ENCODE assay signal across 11 mouse cellular contexts in the genomic region with DNA sequence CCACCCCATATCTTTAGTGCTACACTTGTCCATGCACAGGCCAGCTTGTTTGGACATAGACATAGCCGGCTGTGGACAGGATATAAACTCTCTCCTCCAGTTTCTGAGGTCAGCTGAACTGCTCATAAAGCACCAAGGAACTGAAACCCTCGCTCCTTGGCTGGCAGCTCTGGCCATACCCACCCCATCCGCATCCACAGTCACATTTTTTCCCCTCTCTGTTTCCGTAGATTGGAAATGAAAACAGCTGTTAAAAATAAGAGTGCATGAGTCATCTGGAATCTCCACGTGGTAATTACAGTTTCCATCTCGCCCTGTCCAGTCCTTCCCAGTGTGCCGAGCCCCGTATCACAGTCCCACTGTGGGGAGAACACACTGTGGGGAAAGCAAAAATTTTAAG.
A peak's percentile ranks its signal among the peaks of the same experiment; 100 is the strongest.
DNase-seq lines count a peak whose midpoint lies in the region; ATAC-seq lines count a peak whose summit lies in the region.
"Had no signal": no experiment of that assay in that cellular context is flagged by ENCODE, and none has a peak within 500 bp of the region (broad histone marks: within the 10 kb centered on the region; RNA-seq: fewer than 3 reads in every experiment).

No protein-coding gene starts in this region.

- H3K27ac ChIP-seq in limb, embryonic 15.5 days: peak overlapping the region; percentile 85
- no peak overlapping the region for H3K27ac ChIP-seq in midbrain, embryonic 11.5 days (ENCODE audit: low read depth, low read length)
- H3K27ac ChIP-seq: liver, embryonic 13.5 days had no signal

- ATAC-seq in limb, embryonic 15.5 days (ENCODE audit: insufficient number of reproducible peaks, low FRiP score, low TSS enrichment, low read depth): 0 out of 2 replicates have a peak, but pooled peaks have one; percentile 54
- ATAC-seq in midbrain, embryonic 11.5 days (ENCODE audit: low FRiP score): no peak

- H3K4me1 ChIP-seq in limb, embryonic 15.5 days: peaks cover 53% of the 10 kb centered on the region
- H3K4me1 ChIP-seq in midbrain, embryonic 11.5 days (ENCODE audit: control insufficient read depth, insufficient read depth, low read length): peaks cover 6% of the 10 kb centered on the region; the same call in 1 of the 2 replicates

- DNase-seq in adrenal gland, postnatal 10 days: peak; percentile 45
- DNase-seq in adrenal gland, adult 18-20 months (ENCODE audit: low spot score in 2 of 2): no peak
- DNase-seq in urinary bladder, postnatal 14 days (ENCODE audit: low spot score): peak; percentile 32
- no peak for DNase-seq in urinary bladder, adult 2 months (ENCODE audit: low spot score)
- DNase-seq in midbrain, embryonic 11.5 days (ENCODE audit: low spot score, missing footprints): no peak
- no peak for DNase-seq in thymus, adult 18-20 months
- DNase-seq in frontal cortex, postnatal 25 days (ENCODE audit: low spot score in 2 of 2): no peak
- DNase-seq: cerebellum, adult 18-20 months; liver, embryonic 13.5 days; thymus, postnatal 25 days had no signal

- H3K36me3 ChIP-seq in limb, embryonic 15.5 days: no peaks in the 10 kb centered on the region
- no peaks in the 10 kb centered on the region for H3K36me3 ChIP-seq in midbrain, embryonic 11.5 days (ENCODE audit: control insufficient read depth, insufficient read depth, low read length)
- H3K36me3 ChIP-seq: liver, embryonic 13.5 days had no signal

- no peak overlapping the region for H3K9ac ChIP-seq in limb, embryonic 15.5 days
- H3K9ac ChIP-seq in midbrain, embryonic 11.5 days (ENCODE audit: low read length): no peak overlapping the region
- H3K9ac ChIP-seq: liver, embryonic 13.5 days had no signal

- H3K4me3 ChIP-seq in limb, embryonic 15.5 days: no peak overlapping the region
- no peak overlapping the region for H3K4me3 ChIP-seq in midbrain, embryonic 11.5 days (ENCODE audit: low read depth, low read length)
- H3K4me3 ChIP-seq: liver, embryonic 13.5 days had no signal

- H3K4me2 ChIP-seq in limb, embryonic 15.5 days: 0 out of 2 replicates have a peak overlapping the region, but pooled peaks have one; percentile 12
- no peak overlapping the region for H3K4me2 ChIP-seq in midbrain, embryonic 11.5 days
- H3K4me2 ChIP-seq: liver, embryonic 13.5 days had no signal

- 9% methylated on average over 8 of the region's 8 CpGs for WGBS in limb, embryonic 15.5 days
- WGBS in midbrain, embryonic 11.5 days: 63% methylated on average over 8 of the region's 8 CpGs

- no peaks in the 10 kb centered on the region for H3K27me3 ChIP-seq in limb, embryonic 15.5 days
- H3K27me3 ChIP-seq in midbrain, embryonic 11.5 days (ENCODE audit: control insufficient read depth, insufficient read depth, low read length): no peaks in the 10 kb centered on the region
- H3K27me3 ChIP-seq: liver, embryonic 13.5 days had no signal

- no peaks in the 10 kb centered on the region for H3K9me3 ChIP-seq in limb, embryonic 15.5 days
- no peaks in the 10 kb centered on the region for H3K9me3 ChIP-seq in midbrain, embryonic 11.5 days (ENCODE audit: control insufficient read depth, low read length)
- H3K9me3 ChIP-seq: liver, embryonic 13.5 days had no signal

Comparison
In these comparisons a context has a peak if more than half of its experiments do, and no peak if none do; other contexts are left out.
1. DNase-seq: peak in adrenal gland, postnatal 10 days (single experiment) and urinary bladder, postnatal 14 days (single experiment); none in adrenal gland, adult 18-20 months (0 of 2), urinary bladder, adult 2 months (single experiment), midbrain, embryonic 11.5 days (single experiment), thymus, adult 18-20 months (0 of 2) and frontal cortex, postnatal 25 days (0 of 2).